Mouse (Mus musculus): ENCODE results near the gene Rarg.
"Not testable (repeated sequence)": the region's sequence is repeated elsewhere in the genome, so short reads cannot be mapped to it uniquely, and the experiment has no call there.

The Rarg gene

GRCm38 (mm10) chr15:102235371-102236027 is 21.8 kb downstream of the Rarg start:
- no peak for DNase-seq

- no peak for DNase-seq
Observed at GRCm38 (mm10) chr15:102233896-102234295, 23.4 kb downstream of the Rarg start.

- no peak for DNase-seq
Observed at GRCm38 (mm10) chr15:102232764-102233163, 24.6 kb downstream of the Rarg start.

- DNase-seq: no peak
Observed at GRCm38 (mm10) chr15:102231748-102232147, 25.6 kb downstream of the Rarg start, which contains the start of gene Itgb7. Gene Itgb7 (minus strand): TSS chr15:102231944.

- no peak for DNase-seq
Observed at GRCm38 (mm10) chr15:102230408-102231321, 26.7 kb downstream of the Rarg start.

- DNase-seq: not testable (repeated sequence)
Observed at GRCm38 (mm10) chr15:102225619-102226018, 31.7 kb downstream of the Rarg start.

- DNase-seq: no peak
Observed at GRCm38 (mm10) chr15:102224992-102225617, 32.2 kb downstream of the Rarg start.

GRCm38 (mm10) chr15:102224186-102224991 is 32.9 kb downstream of the Rarg start:
- peak; percentile 85 for DNase-seq

- peak; percentile 53 for DNase-seq
Observed at GRCm38 (mm10) chr15:102222386-102222785, 34.9 kb downstream of the Rarg start.

GRCm38 (mm10) chr15:102217325-102217724 is 40.0 kb downstream of the Rarg start:
- no peak for DNase-seq

GRCm38 (mm10) chr15:102216459-102217228 is 40.7 kb downstream of the Rarg start:
- no peak for DNase-seq

- no peak for DNase-seq
Observed at GRCm38 (mm10) chr15:102215624-102216023, 41.7 kb downstream of the Rarg start.

- no peak for DNase-seq
Observed at GRCm38 (mm10) chr15:102214132-102214531, 43.2 kb downstream of the Rarg start.

GRCm38 (mm10) chr15:102211895-102212294 is 45.4 kb downstream of the Rarg start:
- DNase-seq: no peak

GRCm38 (mm10) chr15:102210816-102211215 is 46.5 kb downstream of the Rarg start:
- no peak for DNase-seq

GRCm38 (mm10) chr15:102209114-102209513 is 48.2 kb downstream of the Rarg start:
- no peak for DNase-seq

- DNase-seq: no peak
Observed at GRCm38 (mm10) chr15:102208092-102208561, 49.2 kb downstream of the Rarg start.

GRCm38 (mm10) chr15:102207351-102207750 is 50.0 kb downstream of the Rarg start:
- no peak for DNase-seq

- peak; percentile 34 for DNase-seq
Observed at GRCm38 (mm10) chr15:102205779-102206178, 51.5 kb downstream of the Rarg start.

GRCm38 (mm10) chr15:102204674-102205505 is 52.4 kb downstream of the Rarg start, which contains the start of gene Csad:
Gene Csad (minus strand): TSS chr15:102204724.
- no peak for DNase-seq

Data from right cerebral cortex, postnatal 14 days (tissue).